Mouse (Mus musculus) intestine, embryonic 14.5 days (tissue): ENCODE results near the gene Slc35a2. TPM values are rescaled to one million over a fixed set of nuclear protein-coding genes. Genes with fewer than 3 reads are reported as not detected.
"Not testable (repeated sequence)": the region's sequence is repeated elsewhere in the genome, so short reads cannot be mapped to it uniquely, and the experiment has no call there.

Experiments used
- ATAC-seq: fragments of 200-750 bp; cut with Nextera tagmentation; replicated peaks from 2 replicates; pipeline ENCODE4 v1.8.0; 2017; ENCODE audit warnings: low read depth, moderate number of reproducible peaks, moderate TSS enrichment, moderate library complexity; ENCODE audit not compliant: low FRiP score, low TSS enrichment
- DNase-seq: peaks from one replicate; pipeline ENCODE4 v3.0.0-alpha.2; 2018; ENCODE audit warnings: low spot score
- H3K27ac ChIP-seq: fragments of 300-500 bp; sonication (generic); 2 replicates; pipeline ENCODE4 v1.5.1; 2014; ENCODE audit warnings: low read depth, mild to moderate bottlenecking, control low read depth
- H3K27me3 ChIP-seq: fragments of 300-500 bp; sonication (generic); replicated peaks from 2 replicates; pipeline ENCODE4 v1.6.1; 2014; ENCODE audit warnings: low read length, control low read depth; ENCODE audit not compliant: control insufficient read depth, insufficient read depth
- H3K36me3 ChIP-seq: fragments of 300-500 bp; sonication (generic); 2 replicates; pipeline ENCODE4 v1.6.1; 2014; ENCODE audit warnings: low read length, control low read depth; ENCODE audit not compliant: control insufficient read depth, insufficient read depth
- H3K4me1 ChIP-seq: fragments of 300-500 bp; sonication (generic); replicated peaks from 2 replicates; pipeline ENCODE4 v1.6.1; 2014; ENCODE audit warnings: low read length, control low read depth, mixed read lengths; ENCODE audit not compliant: control insufficient read depth, insufficient read depth
- H3K4me2 ChIP-seq: fragments of 300-500 bp; sonication (generic); 2 replicates; pipeline ENCODE4 v1.6.1; 2014; ENCODE audit warnings: low read length
- H3K4me3 ChIP-seq: fragments of 300-500 bp; sonication (generic); 2 replicates; pipeline ENCODE4 v1.5.1; 2014; ENCODE audit warnings: low read depth, low read length, control low read depth, mixed read lengths
- H3K9ac ChIP-seq: fragments of 300-500 bp; sonication (generic); 2 replicates; pipeline ENCODE4 v1.6.1; 2014; ENCODE audit warnings: mild to moderate bottlenecking, low read length
- H3K9me3 ChIP-seq: fragments of 300-500 bp; sonication (generic); 2 replicates; pipeline ENCODE4 v1.6.1; 2016; ENCODE audit warnings: low read length, control low read depth; ENCODE audit not compliant: control insufficient read depth
- WGBS: fragments of 180-500 bp; shearing (Covaris S2); extraction: QIAGEN DNeasy Blood & Tissue Kit; methylation state at CpG from one replicate; pipeline ENCODE4 v1.1.7; 2014; 5-methylcytosine and 5-hydroxymethylcytosine counted together
- polyA plus RNA-seq: library from polyadenylated mRNA; unstranded; fragments of >200 nt; fragmentation: Nextera tagmentation; extraction: Ambion mirVana; gene quantifications from 2 replicates; pipeline ENCODE4 v1.2.1, GENCODE M21; 2014

Slc35a2 gene
- polyA plus RNA-seq, 1 experiment from 2014 or later, result 12.6 TPM

GRCm38 (mm10) chrX:7879819-7880218 lies 4.0 kb upstream of the Slc35a2 start:
- H3K4me2 ChIP-seq, result peak overlapping the region; percentile 30
- H3K27ac ChIP-seq, result no peak overlapping the region
- H3K27me3 ChIP-seq, result no peaks in the 10 kb centered on the region
- H3K36me3 ChIP-seq, result 0 out of 2 replicates have a peak, but pooled peaks cover 6% of the 10 kb centered on the region
- ATAC-seq (no peak), DNase-seq (peak; percentile 58)
- H3K4me1 ChIP-seq, result no peaks in the 10 kb centered on the region; the same call in 1 of the 2 replicates
- H3K4me3 ChIP-seq, result no peak overlapping the region
- H3K9ac ChIP-seq, result no peak overlapping the region
- H3K9me3 ChIP-seq, result no peaks in the 10 kb centered on the region
- 10% methylated on average over 7 of the region's 11 CpGs for WGBS

- Histone ChIP-seq H3K4me1 (no peaks in the 10 kb centered on the region), H3K36me3 (peaks cover 13% of the 10 kb centered on the region), H3K27me3 (no peaks in the 10 kb centered on the region), H3K4me3 (peak overlapping the region; percentile 54), H3K9me3 (no peaks in the 10 kb centered on the region), H3K27ac (peak overlapping the region; percentile 75; the same call in 1 of the 2 replicates), H3K9ac (peak overlapping the region; percentile 48), H3K4me2 (peak overlapping the region; percentile 48)
- WGBS, result 28% methylated on average over 13 of the region's 13 CpGs
- no peak for ATAC-seq
- DNase-seq, result no peak
These were observed 14.4 kb downstream of the Slc35a2 start for GRCm38 (mm10) chrX:7898211-7898610.

GRCm38 (mm10) chrX:7898880-7899874 lies 15.3 kb downstream of the Slc35a2 start, which contains the start of the genes Pqbp1 and Timm17b:
TSS of gene Pqbp1 (minus strand) at chrX:7899269.
TSS of gene Timm17b (plus strand) at chrX:7899357.
- ATAC-seq (peak; percentile 99), DNase-seq (peak; percentile 85)
- Histone ChIP-seq H3K27me3 (no peaks in the 10 kb centered on the region), H3K4me1 (no peaks in the 10 kb centered on the region), H3K4me2 (peak within 1 kb of the TSS; percentile 52), H3K9me3 (no peaks in the 10 kb centered on the region), H3K9ac (peak within 1 kb of the TSS; percentile 58), H3K36me3 (peaks cover 10% of the 10 kb centered on the region), H3K27ac (peak within 1 kb of the TSS; percentile 75; the same call in 1 of the 2 replicates), H3K4me3 (peak within 1 kb of the TSS; percentile 54)
- 10% methylated on average over 57 of the region's 62 CpGs for WGBS

- no peak overlapping the region for H3K27ac ChIP-seq
- H3K27me3 ChIP-seq, result no peaks in the 10 kb centered on the region
- H3K4me1 ChIP-seq, result no peaks in the 10 kb centered on the region
- 90% methylated on average over 5 of the region's 5 CpGs for WGBS
- no peak for DNase-seq
- no peak for ATAC-seq
- H3K9ac ChIP-seq, result no peak overlapping the region
- no peaks in the 10 kb centered on the region for H3K9me3 ChIP-seq
- no peak overlapping the region for H3K4me2 ChIP-seq
- H3K36me3 ChIP-seq, result no peaks in the 10 kb centered on the region
- H3K4me3 ChIP-seq, result no peak overlapping the region
These were observed 20.6 kb downstream of the Slc35a2 start for GRCm38 (mm10) chrX:7904441-7904840.

GRCm38 (mm10) chrX:7907735-7908134 lies 23.9 kb downstream of the Slc35a2 start, which contains the start of gene Gm10491:
TSS of gene Gm10491 (minus strand) at chrX:7907835.
- Histone ChIP-seq H3K4me2 (no peak within 1 kb of the TSS), H3K36me3 (no peaks in the 10 kb centered on the region), H3K4me1 (no peaks in the 10 kb centered on the region), H3K4me3 (no peak within 1 kb of the TSS), H3K27ac (no peak within 1 kb of the TSS), H3K9me3 (no peaks in the 10 kb centered on the region), H3K9ac (no peak within 1 kb of the TSS), H3K27me3 (no peaks in the 10 kb centered on the region)
- 82% methylated on average over 5 of the region's 5 CpGs for WGBS
- no peak for DNase-seq
- no peak for ATAC-seq

GRCm38 (mm10) chrX:7909242-7909641 lies 25.4 kb downstream of the Slc35a2 start, which contains the start of gene Gm10490:
TSS of gene Gm10490 (plus strand) at chrX:7909542.
- not testable (repeated sequence) for ATAC-seq, H3K4me1 ChIP-seq, H3K36me3 ChIP-seq, H3K9me3 ChIP-seq, DNase-seq, H3K27me3 ChIP-seq, H3K4me3 ChIP-seq, H3K9ac ChIP-seq, H3K27ac ChIP-seq, H3K4me2 ChIP-seq
- 89% methylated on average over 4 of the region's 4 CpGs for WGBS

GRCm38 (mm10) chrX:7910473-7910872 lies 26.6 kb downstream of the Slc35a2 start:
- Histone ChIP-seq H3K36me3 (no peaks in the 10 kb centered on the region), H3K9ac (no peak overlapping the region), H3K27me3 (no peaks in the 10 kb centered on the region), H3K4me1 (no peaks in the 10 kb centered on the region), H3K4me3 (no peak overlapping the region), H3K4me2 (no peak overlapping the region), H3K27ac (no peak overlapping the region), H3K9me3 (no peaks in the 10 kb centered on the region)
- DNase-seq (no peak), ATAC-seq (no peak)
- 53% methylated on average over 5 of the region's 6 CpGs for whole genome bisulfite sequencing

- H3K27ac ChIP-seq, DNase-seq, H3K9me3 ChIP-seq, ATAC-seq, H3K36me3 ChIP-seq, H3K4me3 ChIP-seq, H3K9ac ChIP-seq, H3K4me1 ChIP-seq, H3K4me2 ChIP-seq: not testable (repeated sequence)
- 24% methylated on average over 3 of the region's 3 CpGs for WGBS
- H3K27me3 ChIP-seq, result peaks cover 11% of the 10 kb centered on the region
These were observed 31.8 kb downstream of the Slc35a2 start for GRCm38 (mm10) chrX:7915669-7916068.
